Mouse (Mus musculus): ENCODE measurements around the gene A130010J15Rik. TPM values are rescaled to one million over a fixed set of nuclear protein-coding genes. Genes with fewer than 3 reads are reported as not detected.

A130010J15Rik gene
- polyA plus RNA-seq, 1 experiment: 4.1 TPM

GRCm38 (mm10) chr1:193153561-193153960 is 14.3 kb upstream of the A130010J15Rik start:
- no peaks in the 10 kb centered on the region for H3K36me3 ChIP-seq (ENCODE audit: control insufficient read depth, insufficient read depth)
- H3K79me3 ChIP-seq (ENCODE audit: low read depth): no peaks in the 10 kb centered on the region
- peaks cover 8% of the 10 kb centered on the region for H3K27me3 ChIP-seq (ENCODE audit: control insufficient read depth, insufficient read depth, insufficient read length)
- TF ChIP-seq CEBPB (IDR thresholded peaks at IDR 0.05; ENCODE audit: low read depth) (no peak), MYOG (IDR thresholded peaks at IDR 0.05; ENCODE audit: control insufficient read depth, extremely low read depth, insufficient read length) (no peak), CTCF (IDR thresholded peaks at IDR 0.05; ENCODE audit: control insufficient read depth, insufficient read depth, insufficient read length) (no peak), USF1 (IDR thresholded peaks at IDR 0.05; ENCODE audit: low read depth) (no peak), FOSL1 (IDR thresholded peaks at IDR 0.05; ENCODE audit: insufficient read depth, low read length, poor library complexity, severe bottlenecking) (no peak), MAX (IDR thresholded peaks at IDR 0.05) (no peak), MYOD1 (IDR thresholded peaks at IDR 0.05; ENCODE audit: control insufficient read depth, insufficient read length, low read depth) (no peak)
- H3ac ChIP-seq (ENCODE audit: control insufficient read depth, insufficient read length, low read depth): no peak overlapping the region
- no peaks in the 10 kb centered on the region for H3K79me2 ChIP-seq (ENCODE audit: control insufficient read depth, insufficient read depth)
- H3K4me3 ChIP-seq (ENCODE audit: insufficient read depth, poor library complexity, severe bottlenecking): no peak overlapping the region

- no peak overlapping the region for H3ac ChIP-seq (ENCODE audit: control insufficient read depth, insufficient read length, low read depth)
- no peaks in the 10 kb centered on the region for H3K27me3 ChIP-seq (ENCODE audit: control insufficient read depth, insufficient read depth, insufficient read length)
- H3K4me3 ChIP-seq (ENCODE audit: insufficient read depth, poor library complexity, severe bottlenecking): no peak overlapping the region
- TF ChIP-seq MYOD1 (IDR thresholded peaks at IDR 0.05; ENCODE audit: control insufficient read depth, insufficient read length, low read depth) (no peak), CEBPB (IDR thresholded peaks at IDR 0.05; ENCODE audit: low read depth) (no peak), MYOG (IDR thresholded peaks at IDR 0.05; ENCODE audit: control insufficient read depth, extremely low read depth, insufficient read length) (no peak), MAX (IDR thresholded peaks at IDR 0.05) (no peak), FOSL1 (IDR thresholded peaks at IDR 0.05; ENCODE audit: insufficient read depth, low read length, poor library complexity, severe bottlenecking) (no peak), CTCF (IDR thresholded peaks at IDR 0.05; ENCODE audit: control insufficient read depth, insufficient read depth, insufficient read length) (no peak), USF1 (IDR thresholded peaks at IDR 0.05; ENCODE audit: low read depth) (no peak)
- H3K79me3 ChIP-seq (ENCODE audit: low read depth): no peaks in the 10 kb centered on the region
- H3K36me3 ChIP-seq (ENCODE audit: control insufficient read depth, insufficient read depth): no peaks in the 10 kb centered on the region
- H3K79me2 ChIP-seq (ENCODE audit: control insufficient read depth, insufficient read depth): no peaks in the 10 kb centered on the region
These were observed 11.3 kb upstream of the A130010J15Rik start for GRCm38 (mm10) chr1:193156316-193157110.

GRCm38 (mm10) chr1:193157111-193157492 is 10.7 kb upstream of the A130010J15Rik start:
- no peaks in the 10 kb centered on the region for H3K27me3 ChIP-seq (ENCODE audit: control insufficient read depth, insufficient read depth, insufficient read length)
- H3K79me2 ChIP-seq (ENCODE audit: control insufficient read depth, insufficient read depth): no peaks in the 10 kb centered on the region
- H3K36me3 ChIP-seq (ENCODE audit: control insufficient read depth, insufficient read depth): no peaks in the 10 kb centered on the region
- H3K79me3 ChIP-seq (ENCODE audit: low read depth): no peaks in the 10 kb centered on the region
- no peak overlapping the region for H3K4me3 ChIP-seq (ENCODE audit: insufficient read depth, poor library complexity, severe bottlenecking)
- no peak overlapping the region for H3ac ChIP-seq (ENCODE audit: control insufficient read depth, insufficient read length, low read depth)
- no peak for TF ChIP-seq MYOD1 (IDR thresholded peaks at IDR 0.05; ENCODE audit: control insufficient read depth, insufficient read length, low read depth)
- TF ChIP-seq MYOG (IDR thresholded peaks at IDR 0.05; ENCODE audit: control insufficient read depth, extremely low read depth, insufficient read length): no peak
- no peak for TF ChIP-seq CTCF (IDR thresholded peaks at IDR 0.05; ENCODE audit: control insufficient read depth, insufficient read depth, insufficient read length)
- TF ChIP-seq FOSL1 (IDR thresholded peaks at IDR 0.05; ENCODE audit: insufficient read depth, low read length, poor library complexity, severe bottlenecking): no peak
- no peak for TF ChIP-seq CEBPB (IDR thresholded peaks at IDR 0.05; ENCODE audit: low read depth)
- TF ChIP-seq MAX (IDR thresholded peaks at IDR 0.05): no peak
- TF ChIP-seq USF1 (IDR thresholded peaks at IDR 0.05; ENCODE audit: low read depth): no peak

GRCm38 (mm10) chr1:193159163-193159562 is 8.7 kb upstream of the A130010J15Rik start:
- Histone ChIP-seq H3K79me3 (ENCODE audit: low read depth) (no peaks in the 10 kb centered on the region), H3K27me3 (ENCODE audit: control insufficient read depth, insufficient read depth, insufficient read length) (peaks cover 9% of the 10 kb centered on the region)
- TF ChIP-seq CEBPB (IDR thresholded peaks at IDR 0.05; ENCODE audit: low read depth) (no peak), MYOG (IDR thresholded peaks at IDR 0.05; ENCODE audit: control insufficient read depth, extremely low read depth, insufficient read length) (no peak), MAX (IDR thresholded peaks at IDR 0.05) (no peak), MYOD1 (IDR thresholded peaks at IDR 0.05; ENCODE audit: control insufficient read depth, insufficient read length, low read depth) (no peak)

DNA sequence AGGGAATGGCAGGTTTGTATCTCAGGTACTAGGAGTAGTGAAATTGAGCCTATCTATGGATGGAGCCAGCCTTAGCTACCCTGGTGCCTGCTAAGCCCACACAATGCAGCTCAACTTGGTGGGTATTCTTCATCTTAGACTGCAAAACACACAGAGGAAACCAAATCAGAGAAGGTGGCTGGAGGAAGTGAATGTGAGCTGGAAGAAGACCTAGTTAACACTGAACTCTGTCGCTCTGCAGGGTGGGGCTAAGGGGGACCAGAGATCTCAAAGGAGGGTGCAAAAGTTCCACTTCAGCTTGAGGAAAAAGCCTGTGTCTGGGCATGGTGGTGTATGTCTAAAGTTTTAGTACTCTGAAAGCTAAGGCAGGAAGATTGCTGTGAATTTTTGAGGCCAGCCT is 8.2 kb upstream of the A130010J15Rik start:
- H3K79me3 ChIP-seq (ENCODE audit: low read depth): no peaks in the 10 kb centered on the region
- TF ChIP-seq MYOD1 (IDR thresholded peaks at IDR 0.05; ENCODE audit: control insufficient read depth, insufficient read length, low read depth): no peak
- no peak for TF ChIP-seq MAX (IDR thresholded peaks at IDR 0.05)
- H3ac ChIP-seq (ENCODE audit: control insufficient read depth, insufficient read length, low read depth): no peak overlapping the region
- peaks cover 9% of the 10 kb centered on the region for H3K27me3 ChIP-seq (ENCODE audit: control insufficient read depth, insufficient read depth, insufficient read length)
- no peaks in the 10 kb centered on the region for H3K36me3 ChIP-seq (ENCODE audit: control insufficient read depth, insufficient read depth)
- H3K4me3 ChIP-seq (ENCODE audit: insufficient read depth, poor library complexity, severe bottlenecking): no peak overlapping the region
- no peaks in the 10 kb centered on the region for H3K79me2 ChIP-seq (ENCODE audit: control insufficient read depth, insufficient read depth)

More at GRCm38 (mm10) chr1:193159163-193159562, 8.7 kb upstream of the A130010J15Rik start:
- no peaks in the 10 kb centered on the region for H3K79me2 ChIP-seq (ENCODE audit: control insufficient read depth, insufficient read depth)
- no peaks in the 10 kb centered on the region for H3K36me3 ChIP-seq (ENCODE audit: control insufficient read depth, insufficient read depth)
- no peak overlapping the region for H3K4me3 ChIP-seq (ENCODE audit: insufficient read depth, poor library complexity, severe bottlenecking)
- H3ac ChIP-seq (ENCODE audit: control insufficient read depth, insufficient read length, low read depth): no peak overlapping the region

Data from C2C12 (cell line).